Mouse (Mus musculus) layer of hippocampus, adult 2 months (tissue): ENCODE data around the gene Mthfsd. TPM values are rescaled to one million over a fixed set of nuclear protein-coding genes. Genes with fewer than 3 reads are reported as not detected.

Source experiments
- DNase-seq, 2 experiments: peaks; one replicate each; pipeline ENCODE4 v3.0.0; 2022; ENCODE audit warnings: low spot score in 2 of 2
- H3K27ac ChIP-seq: fragments of 200-600 bp; 2 replicates; pipeline ENCODE4 v1.8.1; 2022
- H3K4me3 ChIP-seq: fragments of 200-600 bp; 2 replicates; pipeline ENCODE4 v1.8.1; 2022; ENCODE audit warnings: mild to moderate bottlenecking
- CTCF ChIP-seq: fragments of 200-600 bp; conservative IDR thresholded peaks from 2 replicates; pipeline ENCODE4 v1.8.1; 2022; ENCODE audit warnings: antibody characterized with exemption, mild to moderate bottlenecking, moderate library complexity
- total RNA-seq, 2 experiments: library from RNA; stranded (reverse); gene quantifications; 2 replicates each; pipeline ENCODE4 v1.2.3; 2021

The Mthfsd gene
- total RNA-seq, 2 experiments from 2014 or later = 38.8 to 46.1 TPM

GRCm38 (mm10) chr8:121119635-121120455, 11.7 kb upstream of the Mthfsd start:
- no peak overlapping the region for H3K27ac ChIP-seq
- TF ChIP-seq CTCF = no peak
- H3K4me3 ChIP-seq = no peak overlapping the region
- no peak for DNase-seq

DNA sequence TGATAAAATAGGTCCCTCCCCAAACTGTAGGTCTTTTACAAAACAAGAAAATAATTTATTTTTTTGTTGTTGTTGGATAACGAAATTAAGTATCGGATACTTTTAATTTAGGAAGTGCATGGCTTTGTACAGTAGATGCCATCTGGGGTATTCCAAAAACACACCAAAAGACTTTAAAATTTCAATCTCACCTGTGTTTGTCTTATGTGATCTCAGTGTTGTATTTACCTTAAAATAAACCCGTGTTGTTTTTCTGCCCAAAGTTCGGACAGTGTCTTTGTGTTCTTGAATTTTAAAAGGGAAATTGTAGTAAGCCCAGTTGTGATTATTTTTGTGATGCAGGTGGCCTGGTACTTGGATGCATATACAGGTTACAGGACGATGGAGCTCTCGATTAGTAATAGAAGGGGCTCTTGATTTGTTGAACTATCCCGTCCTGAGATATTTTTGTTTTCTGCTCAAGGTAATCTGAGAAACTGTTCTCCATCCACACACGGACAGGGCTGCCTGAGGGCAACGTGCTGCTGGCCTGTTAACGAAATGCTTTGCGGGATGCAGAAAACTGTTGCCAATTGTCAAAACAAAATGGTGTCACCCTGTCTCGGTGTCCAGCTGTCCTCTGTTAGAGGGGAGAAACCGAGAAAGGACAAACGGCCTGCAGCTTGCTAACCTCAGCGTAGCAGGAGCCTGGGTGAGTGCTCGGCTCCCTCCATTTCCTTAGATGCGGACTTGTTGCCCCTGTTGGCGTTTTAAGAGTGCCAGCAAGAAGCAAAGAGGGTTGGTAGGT, 10.6 kb upstream of the Mthfsd start:
- no peak for TF ChIP-seq CTCF
- no peak overlapping the region for H3K27ac ChIP-seq
- DNase-seq = no peak
- H3K4me3 ChIP-seq = no peak overlapping the region

GRCm38 (mm10) chr8:121117906-121118305, 9.7 kb upstream of the Mthfsd start:
- H3K27ac ChIP-seq = no peak overlapping the region
- TF ChIP-seq CTCF = no peak
- DNase-seq = no peak
- no peak overlapping the region for H3K4me3 ChIP-seq

DNA sequence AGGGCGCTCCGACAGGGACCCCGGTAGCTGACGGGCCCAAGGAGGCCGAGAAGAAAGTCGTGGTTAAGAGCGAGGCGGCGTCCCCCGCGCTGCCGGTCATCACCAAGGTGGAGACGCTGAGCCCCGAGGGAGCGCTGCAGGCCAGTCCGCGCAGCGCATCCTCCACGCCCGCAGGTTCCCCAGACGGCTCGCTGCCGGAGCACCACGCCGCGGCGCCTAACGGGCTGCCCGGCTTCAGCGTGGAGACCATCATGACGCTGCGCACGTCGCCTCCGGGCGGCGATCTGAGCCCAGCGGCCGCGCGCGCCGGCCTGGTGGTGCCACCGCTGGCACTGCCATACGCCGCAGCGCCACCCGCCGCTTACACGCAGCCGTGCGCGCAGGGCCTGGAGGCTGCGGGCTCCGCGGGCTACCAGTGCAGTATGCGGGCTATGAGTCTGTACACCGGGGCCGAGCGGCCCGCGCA, 9.0 kb upstream of the Mthfsd start:
- Histone ChIP-seq H3K27ac (no peak overlapping the region), H3K4me3 (0 out of 2 replicates have a peak overlapping the region, but pooled peaks have one; percentile 1)
- peak; percentile 10; the same call in 1 of the 2 replicates for TF ChIP-seq CTCF

DNA sequence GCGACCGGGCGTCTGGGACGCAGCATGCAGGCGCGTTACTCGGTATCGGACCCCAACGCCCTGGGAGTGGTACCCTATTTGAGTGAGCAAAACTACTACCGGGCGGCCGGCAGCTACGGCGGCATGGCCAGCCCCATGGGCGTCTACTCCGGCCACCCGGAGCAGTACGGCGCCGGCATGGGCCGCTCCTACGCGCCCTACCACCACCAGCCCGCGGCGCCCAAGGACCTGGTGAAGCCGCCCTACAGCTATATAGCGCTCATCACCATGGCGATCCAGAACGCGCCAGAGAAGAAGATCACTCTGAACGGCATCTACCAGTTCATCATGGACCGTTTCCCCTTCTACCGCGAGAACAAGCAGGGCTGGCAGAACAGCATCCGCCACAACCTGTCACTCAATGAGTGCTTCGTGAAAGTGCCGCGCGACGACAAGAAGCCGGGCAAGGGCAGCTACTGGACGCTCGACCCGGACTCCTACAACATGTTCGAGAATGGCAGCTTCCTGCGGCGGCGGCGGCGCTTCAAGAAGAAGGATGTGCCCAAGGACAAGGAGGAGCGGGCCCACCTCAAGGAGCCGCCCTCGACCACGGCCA, 8.5 kb upstream of the Mthfsd start:
- TF ChIP-seq CTCF = no peak
- H3K27ac ChIP-seq = no peak overlapping the region
- no peak for DNase-seq
- H3K4me3 ChIP-seq = peak overlapping the region; percentile 47

More for the DNA sequence above, 9.0 kb upstream of the Mthfsd start:
- DNase-seq = no peak

- Histone ChIP-seq H3K4me3 (peak within 1 kb of the TSS; percentile 47), H3K27ac (no peak within 1 kb of the TSS)
- peak; percentile 27 to 45 for DNase-seq
- no peak; the same call in 1 of the 2 replicates for TF ChIP-seq CTCF
These were observed 7.8 kb upstream of the Mthfsd start, which contains the start of gene Foxc2 for GRCm38 (mm10) chr8:121115948-121116347. Foxc2 (plus strand) TSS chr8:121116171.

DNA sequence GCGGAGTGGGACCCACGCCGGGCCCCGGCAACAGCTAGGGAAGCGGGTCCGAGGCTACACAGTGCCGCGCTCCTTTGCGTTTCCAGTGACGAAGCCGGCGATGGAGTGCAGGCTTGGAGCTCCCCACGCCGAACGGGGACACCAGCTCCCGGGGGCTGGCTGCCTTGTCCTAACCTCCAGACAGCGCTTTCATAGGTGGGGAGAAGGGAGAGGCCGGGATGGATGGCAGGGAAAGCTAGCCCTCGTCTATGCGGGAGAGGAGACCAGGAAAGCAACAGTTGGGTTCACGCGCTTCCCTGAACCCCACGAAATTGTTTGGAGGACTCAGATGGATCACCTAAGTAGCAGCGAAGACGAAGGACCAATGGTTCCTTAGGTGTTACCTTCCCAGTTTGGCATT, 6.9 kb upstream of the Mthfsd start:
- TF ChIP-seq CTCF = no peak
- DNase-seq = no peak
- H3K4me3 ChIP-seq = no peak overlapping the region
- no peak overlapping the region for H3K27ac ChIP-seq

GRCm38 (mm10) chr8:121113261-121113660, 5.1 kb upstream of the Mthfsd start:
- Histone ChIP-seq H3K27ac (no peak overlapping the region), H3K4me3 (no peak overlapping the region)
- TF ChIP-seq CTCF = peak; percentile 100
- peak; percentile 91 to 99 for DNase-seq

DNA sequence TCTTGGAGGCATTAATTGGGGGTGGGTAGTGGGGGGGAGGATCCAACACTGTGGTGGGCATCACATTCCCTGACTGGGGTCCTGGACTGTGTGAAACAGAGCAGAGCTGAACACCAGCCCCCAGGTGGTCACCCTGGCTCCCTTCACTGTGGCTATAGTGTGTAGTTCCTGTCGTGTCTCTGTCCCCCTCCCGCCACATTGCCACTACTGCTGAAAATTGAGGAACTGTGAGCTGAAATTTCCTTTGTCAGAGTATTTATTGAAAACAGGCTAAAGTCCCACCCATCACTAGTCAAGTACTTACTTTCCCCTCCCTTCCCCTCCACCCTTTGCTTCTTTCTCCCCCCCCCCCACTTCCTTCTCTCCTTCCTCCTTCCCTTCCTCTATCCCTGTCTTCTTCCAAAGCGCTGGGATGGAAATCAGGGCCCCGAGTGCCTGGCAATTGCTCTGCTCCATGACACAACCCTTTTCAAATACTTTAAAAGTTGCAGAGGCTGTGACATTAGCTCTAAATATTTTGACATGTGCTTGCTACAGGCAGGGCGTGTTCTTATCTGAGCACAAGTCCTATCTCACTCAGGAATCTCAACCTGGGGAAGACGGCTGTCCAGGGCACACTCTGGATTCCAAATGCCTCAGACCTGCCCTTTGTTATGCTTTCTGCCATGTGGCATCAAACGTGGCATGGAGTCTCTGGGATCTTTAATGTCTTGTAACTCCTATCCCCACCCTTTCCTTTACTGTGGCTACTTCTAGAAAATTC, 3.1 kb upstream of the Mthfsd start:
- no peak overlapping the region for H3K4me3 ChIP-seq
- no peak overlapping the region for H3K27ac ChIP-seq
- DNase-seq = no peak
- no peak for TF ChIP-seq CTCF

DNA sequence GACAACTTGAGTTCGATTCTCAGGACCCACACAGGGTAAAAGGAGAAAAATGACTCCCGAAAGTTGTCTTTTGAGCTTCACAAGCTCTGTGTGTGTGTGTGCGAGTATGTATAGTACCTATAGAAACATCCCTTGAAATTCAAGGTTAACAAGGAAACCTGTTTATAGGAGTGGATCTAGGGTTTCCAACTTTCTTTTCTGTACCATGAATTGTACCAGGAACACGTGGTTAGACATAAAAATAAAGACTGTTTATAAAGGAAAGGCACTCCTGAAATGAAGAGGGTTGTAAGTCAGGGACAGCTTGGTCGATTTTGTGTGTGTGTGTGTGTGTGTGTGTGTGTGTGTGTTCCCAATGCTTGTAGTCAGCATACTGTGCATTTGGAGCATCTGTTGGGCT, 465 bp upstream of the Mthfsd start:
- no peak for DNase-seq
- peak overlapping the region; percentile 93 for H3K27ac ChIP-seq
- TF ChIP-seq CTCF = no peak
- peak overlapping the region; percentile 91 for H3K4me3 ChIP-seq

GRCm38 (mm10) chr8:121104049-121104818, 4.0 kb downstream of the Mthfsd start:
- peak; percentile 55 to 88 for DNase-seq
- TF ChIP-seq CTCF = peak; percentile 99; the same call in 1 of the 2 replicates
- Histone ChIP-seq H3K27ac (no peak overlapping the region), H3K4me3 (no peak overlapping the region)
